Mouse (Mus musculus): ENCODE data around the gene Eps8. TPM values are rescaled to one million over a fixed set of nuclear protein-coding genes. Genes with fewer than 3 reads are reported as not detected.
"Not testable (repeated sequence)": the region's sequence is repeated elsewhere in the genome, so short reads cannot be mapped to it uniquely, and the experiment has no call there.

Gene Eps8
- total and polyA plus RNA-seq, 2 experiments from 2014 or later = 27.2 to 29.9 TPM

DNA sequence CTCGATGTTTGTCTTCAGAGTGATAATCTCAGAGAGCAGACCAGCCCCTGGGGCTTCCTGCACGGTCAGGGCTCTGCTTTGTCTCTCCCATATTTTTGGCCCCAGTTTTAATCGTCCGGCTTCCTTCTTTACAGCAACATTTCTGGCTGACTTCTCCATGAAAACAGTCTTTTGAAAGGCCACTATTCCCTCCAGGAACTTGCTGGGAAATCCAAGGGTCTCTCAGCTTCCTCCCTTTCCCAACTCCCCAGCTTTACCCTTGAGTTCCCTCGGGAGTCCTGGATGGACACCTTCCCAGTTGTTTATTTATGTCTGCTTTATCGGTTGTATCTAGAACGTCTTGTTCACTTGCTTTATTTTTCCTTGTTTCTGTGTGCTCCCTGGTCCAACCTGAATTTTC lies 197.5 kb downstream of the Eps8 start:
- Histone ChIP-seq H3K4me3 (ENCODE audit: low read depth, low read length) (no peak overlapping the region), H3K4me2 (ENCODE audit: low read depth, low read length, poor library complexity, severe bottlenecking) (no peak overlapping the region), H3K36me3 (ENCODE audit: insufficient read depth, low read length) (peaks cover 8% of the 10 kb centered on the region; the same call in 1 of the 2 replicates), H3K4me1 (ENCODE audit: insufficient read depth, low read length) (no peaks in the 10 kb centered on the region), H3K9me3 (ENCODE audit: low read length) (no peaks in the 10 kb centered on the region), H3K27me3 (ENCODE audit: insufficient read depth, low read length) (no peaks in the 10 kb centered on the region), H3K9ac (replicated peaks; ENCODE audit: low read length, poor library complexity, severe bottlenecking) (no peak overlapping the region), H3K27ac (ENCODE audit: low read depth, low read length) (no peak overlapping the region)
- TF ChIP-seq CTCF (IDR thresholded peaks at IDR 0.05) = no peak
- DNase-seq (ENCODE audit: low spot score) (no peak), ATAC-seq (ENCODE audit: low FRiP score) (no peak)
- 45% methylated on average over 7 of the region's 7 CpGs for WGBS

DNA sequence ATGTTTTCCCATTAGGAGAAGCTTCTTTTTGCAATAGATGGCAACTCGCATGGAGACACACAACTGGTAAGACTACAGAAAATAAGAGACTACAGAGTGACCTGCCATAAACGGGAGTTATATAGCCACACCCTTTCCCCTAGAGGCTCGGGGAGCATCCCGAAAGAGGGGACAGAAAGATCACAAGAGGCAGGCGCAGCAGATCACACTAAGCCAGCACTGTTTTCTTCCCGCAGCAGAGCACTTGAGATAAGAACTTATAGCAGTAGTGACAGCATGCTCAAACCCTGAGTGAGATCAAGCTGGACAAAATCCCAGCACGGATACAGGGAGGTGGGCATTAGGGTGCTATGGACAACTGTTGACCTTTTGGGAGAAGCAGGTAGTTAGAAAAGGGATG lies 198.6 kb downstream of the Eps8 start:
- 76% methylated on average over 7 of the region's 7 CpGs for WGBS
- Histone ChIP-seq H3K27ac (ENCODE audit: low read depth, low read length) (no peak overlapping the region), H3K36me3 (ENCODE audit: insufficient read depth, low read length) (no peaks in the 10 kb centered on the region; the same call in 1 of the 2 replicates), H3K4me2 (ENCODE audit: low read depth, low read length, poor library complexity, severe bottlenecking) (no peak overlapping the region), H3K9ac (replicated peaks; ENCODE audit: low read length, poor library complexity, severe bottlenecking) (no peak overlapping the region), H3K27me3 (ENCODE audit: insufficient read depth, low read length) (no peaks in the 10 kb centered on the region), H3K4me1 (ENCODE audit: insufficient read depth, low read length) (no peaks in the 10 kb centered on the region), H3K4me3 (ENCODE audit: low read depth, low read length) (no peak overlapping the region), H3K9me3 (ENCODE audit: low read length) (no peaks in the 10 kb centered on the region)
- DNase-seq (ENCODE audit: low spot score) (no peak), ATAC-seq (ENCODE audit: low FRiP score) (no peak)
- no peak for TF ChIP-seq CTCF (IDR thresholded peaks at IDR 0.05)

DNA sequence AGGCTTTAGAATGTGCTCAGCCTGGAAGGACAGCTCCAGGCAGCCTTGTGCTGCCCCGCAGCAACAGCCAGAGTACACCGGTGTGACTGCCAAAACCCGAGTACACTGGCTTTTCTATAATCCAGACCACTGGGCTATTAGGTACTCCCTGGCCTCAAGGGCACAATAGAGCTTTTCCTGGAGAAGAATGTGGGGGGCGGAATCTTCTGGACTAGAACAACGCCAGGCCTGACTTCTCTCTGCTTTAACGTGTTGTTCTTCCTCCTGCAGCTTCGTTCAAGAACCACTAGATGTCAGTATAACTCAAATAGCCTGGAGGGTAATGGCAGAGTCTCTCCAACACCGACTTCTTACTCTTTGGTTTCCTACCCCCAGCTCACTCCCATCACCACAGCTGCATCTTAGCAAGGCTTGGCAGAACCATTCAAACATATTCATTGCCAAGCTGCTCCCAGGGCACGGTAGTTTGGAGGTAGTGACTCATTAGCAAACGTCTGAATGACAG lies 199.1 kb downstream of the Eps8 start:
- Histone ChIP-seq H3K4me3 (ENCODE audit: low read depth, low read length) (no peak overlapping the region), H3K9me3 (ENCODE audit: low read length) (no peaks in the 10 kb centered on the region), H3K9ac (replicated peaks; ENCODE audit: low read length, poor library complexity, severe bottlenecking) (no peak overlapping the region), H3K27ac (ENCODE audit: low read depth, low read length) (no peak overlapping the region), H3K4me1 (ENCODE audit: insufficient read depth, low read length) (no peaks in the 10 kb centered on the region), H3K4me2 (ENCODE audit: low read depth, low read length, poor library complexity, severe bottlenecking) (no peak overlapping the region), H3K36me3 (ENCODE audit: insufficient read depth, low read length) (no peaks in the 10 kb centered on the region; the same call in 1 of the 2 replicates), H3K27me3 (ENCODE audit: insufficient read depth, low read length) (no peaks in the 10 kb centered on the region)
- 11% methylated on average over 10 of the region's 10 CpGs for WGBS
- peak; percentile 93 for TF ChIP-seq CTCF (IDR thresholded peaks at IDR 0.05)
- DNase-seq (ENCODE audit: low spot score) (peak; percentile 87), ATAC-seq (ENCODE audit: low FRiP score) (peak; percentile 76)

DNA sequence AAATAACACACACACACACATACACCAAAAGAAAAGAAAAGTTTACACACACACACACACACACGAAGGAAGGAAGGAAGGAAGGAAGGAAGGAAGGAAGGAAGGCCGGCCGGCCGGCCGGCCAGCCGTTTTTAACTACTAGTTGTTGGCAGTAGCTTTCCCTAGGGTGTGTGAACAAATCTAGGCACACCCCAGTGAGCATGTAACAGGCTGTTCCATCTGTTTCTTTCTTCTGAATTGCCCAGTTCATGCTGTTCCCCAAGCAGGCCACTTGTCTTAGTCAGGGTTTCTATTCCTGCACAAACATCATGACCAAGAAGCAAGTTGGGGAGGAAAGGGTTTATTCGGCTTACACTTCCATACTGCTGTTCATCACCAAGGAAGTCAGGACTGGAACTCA lies 208.6 kb downstream of the Eps8 start:
- not testable (repeated sequence) for H3K9ac ChIP-seq (replicated peaks; ENCODE audit: low read length, poor library complexity, severe bottlenecking); H3K27me3 ChIP-seq (ENCODE audit: insufficient read depth, low read length); H3K9me3 ChIP-seq (ENCODE audit: low read length); H3K4me2 ChIP-seq (ENCODE audit: low read depth, low read length, poor library complexity, severe bottlenecking); H3K27ac ChIP-seq (ENCODE audit: low read depth, low read length); ATAC-seq (ENCODE audit: low FRiP score); H3K4me3 ChIP-seq (ENCODE audit: low read depth, low read length); H3K4me1 ChIP-seq (ENCODE audit: insufficient read depth, low read length)
- peak; percentile 46 for DNase-seq (ENCODE audit: low spot score)
- WGBS = 97% methylated on average over 6 of the region's 7 CpGs
- H3K36me3 ChIP-seq (ENCODE audit: insufficient read depth, low read length) = peaks cover 41% of the 10 kb centered on the region

DNA sequence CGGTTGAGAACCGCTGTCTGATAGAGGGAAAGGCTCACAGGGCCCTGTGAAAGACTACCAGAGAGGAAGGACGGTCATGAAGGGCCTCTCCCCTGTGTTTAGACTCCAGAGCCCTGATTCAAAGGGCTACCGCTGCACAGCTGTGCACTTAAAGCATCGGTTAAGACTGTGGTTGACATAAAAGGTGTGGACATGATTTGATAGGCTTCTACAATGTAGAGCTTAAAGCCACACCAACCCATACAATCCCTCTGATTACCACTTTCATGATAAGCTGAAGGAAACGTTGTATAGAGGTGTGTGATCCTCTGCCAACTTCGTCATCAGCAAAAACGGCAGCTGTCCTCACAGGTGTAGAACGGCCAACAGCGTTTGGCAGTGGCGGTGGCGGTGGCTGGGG lies 211.6 kb downstream of the Eps8 start:
- DNase-seq (ENCODE audit: low spot score) (no peak), ATAC-seq (ENCODE audit: low FRiP score) (no peak)
- Histone ChIP-seq H3K4me1 (ENCODE audit: insufficient read depth, low read length) (no peaks in the 10 kb centered on the region), H3K27ac (ENCODE audit: low read depth, low read length) (no peak overlapping the region), H3K9ac (replicated peaks; ENCODE audit: low read length, poor library complexity, severe bottlenecking) (no peak overlapping the region), H3K9me3 (ENCODE audit: low read length) (no peaks in the 10 kb centered on the region), H3K27me3 (ENCODE audit: insufficient read depth, low read length) (no peaks in the 10 kb centered on the region), H3K36me3 (ENCODE audit: insufficient read depth, low read length) (peaks cover 32% of the 10 kb centered on the region), H3K4me3 (ENCODE audit: low read depth, low read length) (no peak overlapping the region), H3K4me2 (ENCODE audit: low read depth, low read length, poor library complexity, severe bottlenecking) (no peak overlapping the region)
- no peak for TF ChIP-seq CTCF (IDR thresholded peaks at IDR 0.05)
- 93% methylated on average over 12 of the region's 12 CpGs for WGBS

DNA sequence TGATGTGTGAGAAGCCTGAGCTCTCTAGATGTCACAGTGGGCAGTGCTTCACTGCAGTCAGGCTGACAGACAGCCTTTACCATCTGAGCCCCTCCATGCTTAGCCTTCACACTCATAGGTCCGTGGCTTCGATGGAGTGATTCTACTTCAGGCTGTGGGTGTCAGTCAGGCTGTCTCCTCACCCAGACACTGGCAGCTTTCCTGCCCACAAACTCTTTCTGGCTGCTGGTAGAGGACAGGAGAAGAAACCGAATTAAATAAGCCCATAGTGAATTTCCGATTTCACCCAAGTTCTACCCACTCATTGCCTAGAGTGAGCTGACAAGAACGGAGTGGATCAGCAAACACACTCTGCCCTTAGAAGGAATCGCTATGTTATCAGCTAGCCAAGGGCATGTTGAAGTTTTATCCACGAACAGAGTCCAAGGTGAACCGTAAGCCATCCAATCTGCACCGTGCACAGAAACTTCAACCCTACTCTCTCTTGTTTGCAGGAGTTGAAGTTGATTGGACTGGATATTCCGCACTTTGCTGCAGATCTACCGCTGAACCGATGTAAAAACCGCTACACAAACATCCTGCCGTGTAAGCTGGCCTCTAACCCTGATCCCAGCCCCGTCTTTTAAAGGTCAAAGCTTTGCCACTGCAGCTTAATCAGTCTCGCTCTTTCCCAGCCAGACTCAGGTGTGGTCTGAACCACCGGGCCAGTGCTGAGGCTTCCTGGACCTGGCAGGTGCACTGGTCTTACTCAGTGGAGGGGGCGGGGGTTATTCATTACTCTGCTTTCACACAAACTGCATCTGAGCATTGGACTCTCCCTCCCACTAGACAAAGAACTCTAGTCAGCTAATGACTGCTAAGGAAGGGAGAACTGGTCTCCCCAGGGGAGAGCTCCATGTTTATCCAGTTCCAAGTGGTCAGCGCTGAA lies 213.9 kb downstream of the Eps8 start:
- no peaks in the 10 kb centered on the region; the same call in 1 of the 2 replicates for H3K4me1 ChIP-seq (ENCODE audit: insufficient read depth, low read length)
- 89% methylated on average over 19 of the region's 19 CpGs for WGBS
- no peak for DNase-seq (ENCODE audit: low spot score)
- H3K4me3 ChIP-seq (ENCODE audit: low read depth, low read length) = no peak overlapping the region
- H3K9me3 ChIP-seq (ENCODE audit: low read length) = no peaks in the 10 kb centered on the region
- no peak overlapping the region for H3K9ac ChIP-seq (replicated peaks; ENCODE audit: low read length, poor library complexity, severe bottlenecking)
- no peak for TF ChIP-seq CTCF (IDR thresholded peaks at IDR 0.05)
- no peak for ATAC-seq (ENCODE audit: low FRiP score)
- H3K4me2 ChIP-seq (ENCODE audit: low read depth, low read length, poor library complexity, severe bottlenecking) = no peak overlapping the region
- H3K36me3 ChIP-seq (ENCODE audit: insufficient read depth, low read length) = peaks cover 29% of the 10 kb centered on the region
- H3K27ac ChIP-seq (ENCODE audit: low read depth, low read length) = no peak overlapping the region
- H3K27me3 ChIP-seq (ENCODE audit: insufficient read depth, low read length) = no peaks in the 10 kb centered on the region
